Mouse (Mus musculus): ENCODE measurements around the gene Dach1. TPM values are rescaled to one million over a fixed set of nuclear protein-coding genes. Genes with fewer than 3 reads are reported as not detected.

Gene Dach1
- polyA plus RNA-seq, 1 experiment, result 0.52 TPM

- no peaks in the 10 kb centered on the region for H3K36me3 ChIP-seq (ENCODE audit: control insufficient read depth, insufficient read depth, low read length, poor library complexity, severe bottlenecking)
Observed at GRCm38 (mm10) chr14:97742785-97743184, 426.8 kb downstream of the Dach1 start.

More at GRCm38 (mm10) chr14:97742785-97743184, 426.8 kb downstream of the Dach1 start:
- Histone ChIP-seq H3K4me1 (ENCODE audit: control insufficient read depth, insufficient read depth, low read length) (no peaks in the 10 kb centered on the region), H3K27me3 (ENCODE audit: control insufficient read depth, insufficient read depth, low read length, poor library complexity, severe bottlenecking) (no peaks in the 10 kb centered on the region), H3K4me3 (ENCODE audit: low read depth, low read length) (no peak overlapping the region), H3K9me3 (replicated peaks; ENCODE audit: control insufficient read depth, insufficient read depth, low read length, poor library complexity, severe bottlenecking) (no peaks in the 10 kb centered on the region), H3K9ac (ENCODE audit: low read depth, poor library complexity, severe bottlenecking) (no peak overlapping the region), H3K27ac (ENCODE audit: insufficient read depth, low read length) (no peak overlapping the region)
- TF ChIP-seq EP300 (IDR thresholded peaks at IDR 0.05; ENCODE audit: insufficient read depth, low read depth, low read length) (no peak), POLR2A (IDR thresholded peaks at IDR 0.05; ENCODE audit: insufficient read depth, low read length) (no peak)

All from ES-Bruce4 (cell line).